In the genomic region with DNA sequence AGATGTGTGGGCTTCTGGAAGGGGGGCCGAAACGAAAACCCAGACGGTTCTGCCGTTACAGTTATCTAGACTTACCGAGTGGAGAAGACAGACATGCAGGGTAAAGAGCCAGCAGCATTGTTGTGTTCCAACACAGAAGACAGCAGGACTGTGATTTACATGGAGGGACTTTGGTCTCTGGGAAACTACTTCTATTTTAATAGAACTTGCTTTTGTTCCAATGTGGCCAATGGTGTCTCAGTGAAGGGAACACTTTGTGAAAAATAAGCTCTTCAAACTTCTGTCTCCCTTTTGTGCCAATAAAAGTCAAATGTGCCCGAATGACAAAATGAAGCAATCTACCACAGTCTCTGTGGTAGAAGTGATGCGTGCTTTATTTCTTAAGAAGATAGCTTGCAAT, we compare ENCODE assay signal across 29 mouse cellular contexts. TPM values are rescaled to one million over a fixed set of nuclear protein-coding genes. Genes with fewer than 3 reads are reported as not detected.
DNase-seq lines count a peak whose midpoint lies in the region; ATAC-seq and TF ChIP-seq lines count a peak whose summit lies in the region.
"Had no signal": no experiment of that assay in that cellular context is flagged by ENCODE, and none has a peak within 500 bp of the region (broad histone marks: within the 10 kb centered on the region; RNA-seq: fewer than 3 reads in every experiment).

No protein-coding gene starts in this region.

- no peak for DNase-seq in layer of hippocampus, adult 2 months (ENCODE audit: low spot score in 2 of 2)
- no peak for DNase-seq in layer of hippocampus, postnatal 10 days (ENCODE audit: low spot score in 2 of 2)
- DNase-seq in midbrain, embryonic 11.5 days (ENCODE audit: low spot score, missing footprints) = peak; percentile 19
- no peak for DNase-seq in midbrain, postnatal 0 days (ENCODE audit: low spot score)
- DNase-seq in R1 (ENCODE audit: low read depth, low spot score) = peak; percentile 49
- peak; percentile 8 for DNase-seq in skeletal muscle tissue, adult 2 months (ENCODE audit: low read depth, low spot score)
- DNase-seq: adrenal gland, adult 8-10 months; adrenal gland, postnatal 14 days; adrenal gland, postnatal 36 days; cerebellum, adult 11 months; cerebellum, adult 18-20 months; cerebellum, adult 8-10 months; cerebellum, adult 9-11 months; cerebellum, postnatal 14 days; cerebellum, postnatal 36 days; embryo, embryonic 11 days; forebrain, postnatal 0 days had no signal

- ATAC-seq in midbrain, embryonic 11.5 days (ENCODE audit: low FRiP score) = no peak
- ATAC-seq in midbrain, postnatal 0 days (ENCODE audit: low FRiP score) = no peak
- no peak for ATAC-seq in kidney, embryonic 14.5 days (ENCODE audit: low FRiP score, low TSS enrichment)
- no peak for ATAC-seq in forebrain, embryonic 13.5 days
- ATAC-seq: forebrain, embryonic 15.5 days; forebrain, postnatal 0 days; Patski had no signal

- no peaks in the 10 kb centered on the region for H3K4me1 ChIP-seq in midbrain, embryonic 11.5 days (ENCODE audit: control insufficient read depth, insufficient read depth, low read length)
- no peaks in the 10 kb centered on the region for H3K4me1 ChIP-seq in midbrain, postnatal 0 days (ENCODE audit: insufficient read depth, low read length)
- H3K4me1 ChIP-seq in kidney, embryonic 14.5 days (ENCODE audit: control insufficient read depth, insufficient read depth, low read length) = no peaks in the 10 kb centered on the region
- H3K4me1 ChIP-seq in forebrain, embryonic 13.5 days = no peaks in the 10 kb centered on the region
- H3K4me1 ChIP-seq: embryonic facial prominence, embryonic 13.5 days; embryonic facial prominence, embryonic 15.5 days; forebrain, embryonic 10.5 days; forebrain, embryonic 12.5 days; forebrain, embryonic 15.5 days had no signal

- no peaks in the 10 kb centered on the region for H3K36me3 ChIP-seq in midbrain, embryonic 11.5 days (ENCODE audit: control insufficient read depth, insufficient read depth, low read length)
- no peaks in the 10 kb centered on the region for H3K36me3 ChIP-seq in midbrain, postnatal 0 days (ENCODE audit: insufficient read depth, low read length)
- H3K36me3 ChIP-seq in kidney, embryonic 14.5 days (ENCODE audit: control insufficient read depth, insufficient read depth, low read length) = no peaks in the 10 kb centered on the region
- H3K36me3 ChIP-seq in forebrain, embryonic 13.5 days (ENCODE audit: poor library complexity, severe bottlenecking) = no peaks in the 10 kb centered on the region
- H3K36me3 ChIP-seq: embryonic facial prominence, embryonic 13.5 days; embryonic facial prominence, embryonic 15.5 days; forebrain, embryonic 10.5 days; forebrain, embryonic 12.5 days; forebrain, embryonic 15.5 days; G1E had no signal

- H3K9me3 ChIP-seq in midbrain, embryonic 11.5 days (ENCODE audit: control insufficient read depth, low read length) = no peaks in the 10 kb centered on the region
- no peaks in the 10 kb centered on the region for H3K9me3 ChIP-seq in midbrain, postnatal 0 days (ENCODE audit: low read length)
- H3K9me3 ChIP-seq in kidney, embryonic 14.5 days (ENCODE audit: control insufficient read depth, low read length) = no peaks in the 10 kb centered on the region
- no peaks in the 10 kb centered on the region for H3K9me3 ChIP-seq in forebrain, embryonic 13.5 days (replicated peaks)
- H3K9me3 ChIP-seq: embryonic facial prominence, embryonic 13.5 days; embryonic facial prominence, embryonic 15.5 days; forebrain, embryonic 12.5 days; forebrain, embryonic 15.5 days; G1E had no signal

- H3K4me2 ChIP-seq in midbrain, embryonic 11.5 days = no peak overlapping the region
- no peak overlapping the region for H3K4me2 ChIP-seq in midbrain, postnatal 0 days (ENCODE audit: low read depth, low read length, poor library complexity, severe bottlenecking)
- H3K4me2 ChIP-seq in kidney, embryonic 14.5 days (replicated peaks; ENCODE audit: low read depth, low read length) = no peak overlapping the region
- no peak overlapping the region for H3K4me2 ChIP-seq in forebrain, embryonic 13.5 days
- H3K4me2 ChIP-seq: embryonic facial prominence, embryonic 13.5 days; embryonic facial prominence, embryonic 15.5 days; forebrain, embryonic 12.5 days; forebrain, embryonic 15.5 days had no signal

- no peaks in the 10 kb centered on the region for H3K27me3 ChIP-seq in midbrain, embryonic 11.5 days (ENCODE audit: control insufficient read depth, insufficient read depth, low read length)
- H3K27me3 ChIP-seq in midbrain, postnatal 0 days (ENCODE audit: insufficient read depth, low read length) = no peaks in the 10 kb centered on the region
- H3K27me3 ChIP-seq in kidney, embryonic 14.5 days (ENCODE audit: control insufficient read depth, insufficient read depth, low read length) = no peaks in the 10 kb centered on the region
- H3K27me3 ChIP-seq in forebrain, embryonic 13.5 days = no peaks in the 10 kb centered on the region
- H3K27me3 ChIP-seq: embryonic facial prominence, embryonic 13.5 days; embryonic facial prominence, embryonic 15.5 days; forebrain, embryonic 12.5 days; forebrain, embryonic 15.5 days had no signal

- 90% methylated on average over 7 of the region's 7 CpGs for WGBS in midbrain, embryonic 11.5 days
- 84% methylated on average over 7 of the region's 7 CpGs for WGBS in midbrain, postnatal 0 days
- WGBS in kidney, embryonic 14.5 days = 87% methylated on average over 7 of the region's 7 CpGs
- WGBS in forebrain, embryonic 13.5 days = 87% methylated on average over 7 of the region's 7 CpGs

- H3K9ac ChIP-seq in midbrain, embryonic 11.5 days (ENCODE audit: low read length) = no peak overlapping the region
- no peak overlapping the region for H3K9ac ChIP-seq in midbrain, postnatal 0 days (replicated peaks; ENCODE audit: low read length, poor library complexity, severe bottlenecking)
- no peak overlapping the region for H3K9ac ChIP-seq in kidney, embryonic 14.5 days (ENCODE audit: low read depth, low read length)
- H3K9ac ChIP-seq in forebrain, embryonic 13.5 days = no peak overlapping the region
- H3K9ac ChIP-seq: embryonic facial prominence, embryonic 13.5 days; embryonic facial prominence, embryonic 15.5 days; forebrain, embryonic 12.5 days; forebrain, embryonic 15.5 days; forebrain, postnatal 0 days had no signal

- H3K4me3 ChIP-seq in layer of hippocampus, adult 2 months = no peak overlapping the region
- no peak overlapping the region for H3K4me3 ChIP-seq in midbrain, embryonic 11.5 days (ENCODE audit: low read depth, low read length)
- H3K4me3 ChIP-seq in midbrain, postnatal 0 days (ENCODE audit: low read depth, low read length) = no peak overlapping the region
- H3K4me3 ChIP-seq in kidney, embryonic 14.5 days (ENCODE audit: low read length) = no peak overlapping the region
- H3K4me3 ChIP-seq in forebrain, embryonic 13.5 days = no peak overlapping the region
- H3K4me3 ChIP-seq: embryonic facial prominence, embryonic 13.5 days; embryonic facial prominence, embryonic 15.5 days; erythroblast, embryonic 14.5 days; forebrain, embryonic 10.5 days; forebrain, embryonic 12.5 days; forebrain, embryonic 15.5 days had no signal

- TF ChIP-seq CTCF in layer of hippocampus, adult 2 months (conservative IDR thresholded peaks at IDR 0.05) = no peak
- no peak for TF ChIP-seq CTCF in midbrain, postnatal 0 days (IDR thresholded peaks at IDR 0.05)

- peak overlapping the region; percentile 89 for H3K27ac ChIP-seq in layer of hippocampus, adult 2 months
- H3K27ac ChIP-seq in midbrain, embryonic 11.5 days (ENCODE audit: low read depth, low read length) = no peak overlapping the region
- no peak overlapping the region for H3K27ac ChIP-seq in midbrain, postnatal 0 days (ENCODE audit: low read depth, low read length)
- H3K27ac ChIP-seq in kidney, embryonic 14.5 days (ENCODE audit: low read depth, low read length) = no peak overlapping the region
- H3K27ac ChIP-seq in forebrain, embryonic 13.5 days = no peak overlapping the region
- H3K27ac ChIP-seq: embryonic facial prominence, embryonic 13.5 days; embryonic facial prominence, embryonic 15.5 days; forebrain, embryonic 10.5 days; forebrain, embryonic 12.5 days; forebrain, embryonic 15.5 days had no signal

RNA-seq across cellular contexts. Expression of a gene that starts 50.8 kb away (rescaled TPM):
- 100 to 1,000 TPM; 196 to 209 TPM for total RNA-seq in layer of hippocampus, adult 2 months (2021)
- 100 to 1,000 TPM; 117 to 133 TPM for total RNA-seq in layer of hippocampus, postnatal 10 days (2021)
- polyA plus RNA-seq in midbrain, embryonic 11.5 days (2014; fragmentation: Nextera tagmentation; extraction: Ambion mirVana) = 2.0 and 2.5 TPM in 2 replicates
- 27.0 and 32.8 TPM in 2 replicates for total RNA-seq in midbrain, postnatal 0 days (2014; rRNA removed)
- 22.5 and 28.3 TPM in 2 replicates for polyA plus RNA-seq in midbrain, postnatal 0 days (2015; fragmentation: Nextera tagmentation; extraction: Ambion mirVana)
- polyA plus RNA-seq in kidney, embryonic 14.5 days (2014; fragmentation: Nextera tagmentation; extraction: Ambion mirVana) = 0.86 and 1.6 TPM in 2 replicates
- polyA plus RNA-seq in forebrain, embryonic 13.5 days (2015; fragmentation: Nextera tagmentation; extraction: Ambion mirVana) = 5.9 TPM in 2 replicates
- total RNA-seq: common myeloid progenitor, adult 5-6 weeks had no signal
- polyA plus RNA-seq: C2C12; erythroblast, embryonic 14.5 days; G1E had no signal

Comparison
In these comparisons a context has a peak if more than half of its experiments do, and no peak if none do; other contexts are left out.
1. DNase-seq: peak in midbrain, embryonic 11.5 days (single experiment), R1 (single experiment) and skeletal muscle tissue, adult 2 months (single experiment); none in layer of hippocampus, adult 2 months (0 of 2), layer of hippocampus, postnatal 10 days (0 of 2) and midbrain, postnatal 0 days (single experiment).